Mouse (Mus musculus) gastrocnemius, adult 2 months (tissue): ENCODE data around the gene Trmt10c. TPM values are rescaled to one million over a fixed set of nuclear protein-coding genes. Genes with fewer than 3 reads are reported as not detected.

Experiments
- DNase-seq: peaks from one replicate; pipeline ENCODE4 v3.0.0; 2022
- H3K27ac ChIP-seq: fragments of 200-600 bp; 2 replicates; pipeline ENCODE4 v1.8.1; 2022; ENCODE audit warnings: mild to moderate bottlenecking
- H3K4me3 ChIP-seq: fragments of 200-600 bp; 2 replicates; pipeline ENCODE4 v1.8.1; 2022; ENCODE audit warnings: mild to moderate bottlenecking, moderate library complexity
- CTCF ChIP-seq: fragments of 200-600 bp; IDR thresholded peaks from 2 replicates; pipeline ENCODE4 v1.8.1; 2022; ENCODE audit warnings: antibody characterized with exemption, mild to moderate bottlenecking, moderate library complexity
- intact Hi-C: fragments of 180-260 bp; cut with DNase I; formaldehyde crosslinking; loops from one replicate; pipeline ENCODE4 v1.15.1; 2025
- microRNA-seq: library from miRNA; unstranded; fragments of <30 nt; microRNA quantifications from one replicate; pipeline ENCODE4 v1.2.0, GENCODE M21; 2021
- total RNA-seq, 2 experiments: library from RNA; stranded (reverse); gene quantifications; 2 replicates each; pipeline ENCODE4 v1.2.3; 2021

The Trmt10c gene
- total RNA-seq, 2 experiments from 2014 or later: 8.4 to 10.2 TPM

GRCm38 (mm10) chr16:56034566-56034965, 3.1 kb downstream of the Trmt10c start:
- no peak for TF ChIP-seq CTCF
- Histone ChIP-seq H3K27ac (no peak overlapping the region), H3K4me3 (no peak overlapping the region)
- no peak for DNase-seq
- intact Hi-C loops: no loop called here

- peak; percentile 99 for DNase-seq
- Histone ChIP-seq H3K27ac (peak within 1 kb of the TSS; percentile 99), H3K4me3 (peak within 1 kb of the TSS; percentile 93)
- TF ChIP-seq CTCF: no peak
- intact Hi-C loops: loop anchor here (2.0 kb wide), 2 partner anchors 45 to 55 kb away; no protein-coding TSS in a partner anchor
Measured at GRCm38 (mm10) chr16:56029661-56030082, 7.9 kb downstream of the Trmt10c start, which contains the start of gene Pcnp. Pcnp (minus strand) TSS chr16:56029739.

GRCm38 (mm10) chr16:56028722-56029551, 8.7 kb downstream of the Trmt10c start:
- Histone ChIP-seq H3K4me3 (peak overlapping the region; percentile 93), H3K27ac (peak overlapping the region; percentile 99)
- intact Hi-C loops: loop anchor here (2.0 kb wide), 2 partner anchors 46 to 54 kb away; no protein-coding TSS in a partner anchor
- no peak for TF ChIP-seq CTCF
- DNase-seq: peak; percentile 85

- H3K27ac ChIP-seq: peak overlapping the region; percentile 99
- TF ChIP-seq CTCF: no peak
- DNase-seq: no peak
- H3K4me3 ChIP-seq: peak overlapping the region; percentile 93
- intact Hi-C loops: loop anchor here (2.0 kb wide), 2 partner anchors 47 to 53 kb away; no protein-coding TSS in a partner anchor
Measured at GRCm38 (mm10) chr16:56027854-56028629, 9.6 kb downstream of the Trmt10c start.

GRCm38 (mm10) chr16:56019660-56020059, 18.0 kb downstream of the Trmt10c start:
- intact Hi-C loops: no loop called here
- no peak overlapping the region for H3K27ac ChIP-seq
- DNase-seq: no peak
- H3K4me3 ChIP-seq: no peak overlapping the region
- no peak for TF ChIP-seq CTCF

- no peak overlapping the region for H3K27ac ChIP-seq
- H3K4me3 ChIP-seq: no peak overlapping the region
- TF ChIP-seq CTCF: no peak
- intact Hi-C loops: no loop called here
- no peak for DNase-seq
Measured at GRCm38 (mm10) chr16:56014076-56014475, 23.5 kb downstream of the Trmt10c start.

- H3K4me3 ChIP-seq: no peak overlapping the region
- no peak for TF ChIP-seq CTCF
- intact Hi-C loops: no loop called here
Measured at GRCm38 (mm10) chr16:56012789-56013743, 24.6 kb downstream of the Trmt10c start.

GRCm38 (mm10) chr16:56008862-56009261, 28.8 kb downstream of the Trmt10c start:
- Histone ChIP-seq H3K27ac (no peak overlapping the region), H3K4me3 (no peak overlapping the region)
- no peak for DNase-seq
- intact Hi-C loops: no loop called here
- no peak for TF ChIP-seq CTCF

More at GRCm38 (mm10) chr16:56012789-56013743, 24.6 kb downstream of the Trmt10c start:
- DNase-seq: no peak
- no peak overlapping the region for H3K27ac ChIP-seq

- H3K4me3 ChIP-seq: no peak overlapping the region
- no peak for TF ChIP-seq CTCF
- H3K27ac ChIP-seq: no peak overlapping the region
- intact Hi-C loops: no loop called here
- DNase-seq: no peak
Measured at GRCm38 (mm10) chr16:56006798-56007197, 30.8 kb downstream of the Trmt10c start.

GRCm38 (mm10) chr16:55994235-55994634, 43.4 kb downstream of the Trmt10c start:
- H3K27ac ChIP-seq: no peak overlapping the region
- H3K4me3 ChIP-seq: no peak overlapping the region
- no peak for DNase-seq
- TF ChIP-seq CTCF: no peak
- intact Hi-C loops: no loop called here

GRCm38 (mm10) chr16:55990311-55990710, 47.3 kb downstream of the Trmt10c start:
- TF ChIP-seq CTCF: no peak
- no peak overlapping the region for H3K4me3 ChIP-seq
- no peak for DNase-seq
- intact Hi-C loops: no loop called here
- H3K27ac ChIP-seq: no peak overlapping the region

- H3K27ac ChIP-seq: no peak overlapping the region
- DNase-seq: no peak
- H3K4me3 ChIP-seq: no peak overlapping the region
- no peak for TF ChIP-seq CTCF
- intact Hi-C loops: no loop called here
Measured at GRCm38 (mm10) chr16:55986001-55986400, 51.6 kb downstream of the Trmt10c start.

Small RNA genes lying within 50 kb of the gene (microRNA-seq; reads per million reads assigned to microRNA genes)
- gene Gm24047: not detected

Other genes with a start within 250 kb of the Trmt10c start
- gene Nfkbiz, start 198.9 kb downstream of the Trmt10c start, total RNA-seq: 1 to 10 TPM; 1.1 TPM
- under 1 TPM; 0.39 to 0.56 TPM for gene Nxpe3, start 142.5 kb downstream of the Trmt10c start, total RNA-seq
- 1 to 10 TPM; 5.8 to 6.3 TPM for gene Cep97, start 103.0 kb downstream of the Trmt10c start, total RNA-seq
- 100 to 1,000 TPM; 585 to 675 TPM for gene Rpl24, start 71.5 kb downstream of the Trmt10c start, total RNA-seq
- 10 to 100 TPM; 12.4 to 13.0 TPM for gene Zbtb11, start 63.9 kb downstream of the Trmt10c start, total RNA-seq
- gene Pcnp, start 8.1 kb downstream of the Trmt10c start, total RNA-seq: 10 to 100 TPM; 55.9 to 62.6 TPM
- gene Senp7, start 10.5 kb upstream of the Trmt10c start, total RNA-seq: 10 to 100 TPM; 10.9 to 14.6 TPM
- under 1 TPM; 0.05 to 0.17 TPM for gene Impg2, start 166.5 kb upstream of the Trmt10c start, total RNA-seq